Mouse (Mus musculus) kidney, embryonic 14.5 days (tissue): Measurements from ENCODE around the gene Rcn3. TPM values are rescaled to one million over a fixed set of nuclear protein-coding genes. Genes with fewer than 3 reads are reported as not detected.
A peak's percentile ranks its signal among the peaks of the same experiment; 100 is the strongest.

Experiments used
- ATAC-seq: fragments of 200-750 bp; cut with Nextera tagmentation; 2 replicates; pipeline ENCODE4 v1.8.0; 2017; ENCODE audit warnings: moderate number of reproducible peaks, mild to moderate bottlenecking, moderate TSS enrichment, moderate library complexity; ENCODE audit not compliant: low FRiP score, low TSS enrichment
- H3K27ac ChIP-seq: fragments of 300-500 bp; sonication (generic); 2 replicates; pipeline ENCODE4 v1.5.1; 2014; ENCODE audit warnings: low read depth, mild to moderate bottlenecking, low read length, moderate library complexity, mixed read lengths
- H3K27me3 ChIP-seq: fragments of 300-500 bp; sonication (generic); 2 replicates; pipeline ENCODE4 v1.6.1; 2014; ENCODE audit warnings: mild to moderate bottlenecking, low read length; ENCODE audit not compliant: control insufficient read depth, insufficient read depth
- H3K36me3 ChIP-seq: fragments of 300-500 bp; sonication (generic); 2 replicates; pipeline ENCODE4 v1.6.1; 2014; ENCODE audit warnings: low read length, mixed read lengths; ENCODE audit not compliant: control insufficient read depth, insufficient read depth
- H3K4me1 ChIP-seq: fragments of 300-500 bp; sonication (generic); 2 replicates; pipeline ENCODE4 v1.6.1; 2014; ENCODE audit warnings: low read length, mixed read lengths; ENCODE audit not compliant: control insufficient read depth, insufficient read depth
- H3K4me2 ChIP-seq: fragments of 300-500 bp; sonication (generic); replicated peaks from 2 replicates; pipeline ENCODE4 v1.6.1; 2014; ENCODE audit warnings: low read depth, mild to moderate bottlenecking, low read length
- H3K4me3 ChIP-seq: fragments of 300-500 bp; sonication (generic); 2 replicates; pipeline ENCODE4 v1.5.1; 2014; ENCODE audit warnings: mild to moderate bottlenecking, low read length
- H3K9ac ChIP-seq: fragments of 300-500 bp; sonication (generic); 2 replicates; pipeline ENCODE4 v1.6.1; 2014; ENCODE audit warnings: low read depth, mild to moderate bottlenecking, low read length, moderate library complexity
- H3K9me3 ChIP-seq: fragments of 300-500 bp; sonication (generic); 2 replicates; pipeline ENCODE4 v1.6.1; 2016; ENCODE audit warnings: low read length; ENCODE audit not compliant: control insufficient read depth
- WGBS: fragments of 180-500 bp; shearing (Covaris S2); extraction: QIAGEN DNeasy Blood & Tissue Kit; methylation state at CpG from one replicate; pipeline ENCODE4 v1.1.7; 2014; 5-methylcytosine and 5-hydroxymethylcytosine counted together
- polyA plus RNA-seq: library from polyadenylated mRNA; unstranded; fragments of >200 nt; fragmentation: Nextera tagmentation; extraction: Ambion mirVana; gene quantifications from 2 replicates; pipeline ENCODE4 v1.2.1, GENCODE M21; 2014

Rcn3 gene
- polyA plus RNA-seq, 1 experiment from 2014 or later, result 301 TPM

GRCm38 (mm10) chr7:45133446-45134159 lies 41.6 kb upstream of the Rcn3 start:
- Histone ChIP-seq H3K4me2 (no peak overlapping the region), H3K4me1 (peaks cover 11% of the 10 kb centered on the region; the same call in 1 of the 2 replicates), H3K27ac (no peak overlapping the region), H3K27me3 (0 out of 2 replicates have a peak, but pooled peaks cover 6% of the 10 kb centered on the region), H3K36me3 (no peaks in the 10 kb centered on the region), H3K4me3 (no peak overlapping the region), H3K9ac (no peak overlapping the region), H3K9me3 (no peaks in the 10 kb centered on the region)
- WGBS, result 77% methylated on average over 8 of the region's 8 CpGs
- ATAC-seq, result no peak

- no peaks in the 10 kb centered on the region for H3K27me3 ChIP-seq
- WGBS, result 76% methylated on average over 11 of the region's 11 CpGs
- peaks cover 15% of the 10 kb centered on the region for H3K4me1 ChIP-seq
- H3K9ac ChIP-seq, result no peak overlapping the region
- ATAC-seq, result no peak
- no peak overlapping the region for H3K4me2 ChIP-seq
- peaks cover 8% of the 10 kb centered on the region for H3K36me3 ChIP-seq
- no peak overlapping the region for H3K27ac ChIP-seq
- H3K4me3 ChIP-seq, result no peak overlapping the region
- no peaks in the 10 kb centered on the region for H3K9me3 ChIP-seq
Measured at GRCm38 (mm10) chr7:45131850-45132249, 39.8 kb upstream of the Rcn3 start.

- Histone ChIP-seq H3K4me3 (peak overlapping the region; percentile 99), H3K9me3 (no peaks in the 10 kb centered on the region), H3K36me3 (peaks cover 27% of the 10 kb centered on the region), H3K27ac (peak overlapping the region; percentile 93; the same call in 1 of the 2 replicates), H3K27me3 (no peaks in the 10 kb centered on the region), H3K9ac (peak overlapping the region; percentile 100; the same call in 1 of the 2 replicates), H3K4me1 (peaks cover 25% of the 10 kb centered on the region), H3K4me2 (peak overlapping the region; percentile 64)
- 46% methylated on average over 15 of the region's 15 CpGs for WGBS
- no peak for ATAC-seq
Measured at GRCm38 (mm10) chr7:45129776-45130512, 37.9 kb upstream of the Rcn3 start.

- peak overlapping the region; percentile 100 for H3K9ac ChIP-seq
- peak overlapping the region; percentile 64 for H3K4me2 ChIP-seq
- H3K9me3 ChIP-seq, result no peaks in the 10 kb centered on the region
- 2% methylated on average over 17 of the region's 17 CpGs for WGBS
- peak overlapping the region; percentile 99 for H3K4me3 ChIP-seq
- ATAC-seq, result no peak
- H3K27ac ChIP-seq, result peak overlapping the region; percentile 93
- H3K36me3 ChIP-seq, result peaks cover 27% of the 10 kb centered on the region
- H3K4me1 ChIP-seq, result peaks cover 23% of the 10 kb centered on the region
- no peaks in the 10 kb centered on the region for H3K27me3 ChIP-seq
Measured at GRCm38 (mm10) chr7:45129318-45129717, 37.3 kb upstream of the Rcn3 start.

- peak; percentile 95 for ATAC-seq
- Histone ChIP-seq H3K27me3 (no peaks in the 10 kb centered on the region), H3K4me1 (peaks cover 22% of the 10 kb centered on the region), H3K4me2 (peak within 1 kb of the TSS; percentile 94), H3K9ac (peak within 1 kb of the TSS; percentile 100), H3K27ac (peak within 1 kb of the TSS; percentile 95), H3K36me3 (peaks cover 27% of the 10 kb centered on the region), H3K4me3 (peak within 1 kb of the TSS; percentile 99), H3K9me3 (no peaks in the 10 kb centered on the region)
- WGBS, result 0% methylated on average over 48 of the region's 48 CpGs
Measured at GRCm38 (mm10) chr7:45128624-45129246, 36.7 kb upstream of the Rcn3 start, which contains the start of gene Rpl13a. Rpl13a (minus strand) TSS chr7:45128761.

GRCm38 (mm10) chr7:45127700-45128224 lies 35.7 kb upstream of the Rcn3 start:
- under 1% methylated on average over 6 of the region's 6 CpGs for WGBS
- no peaks in the 10 kb centered on the region for H3K9me3 ChIP-seq
- H3K36me3 ChIP-seq, result peaks cover 32% of the 10 kb centered on the region

GRCm38 (mm10) chr7:45126844-45127699 lies 35.1 kb upstream of the Rcn3 start:
- H3K9ac ChIP-seq, result peak overlapping the region; percentile 100
- H3K4me1 ChIP-seq, result peaks cover 35% of the 10 kb centered on the region
- peaks cover 39% of the 10 kb centered on the region for H3K36me3 ChIP-seq
- no peak for ATAC-seq
- H3K9me3 ChIP-seq, result no peaks in the 10 kb centered on the region
- H3K4me2 ChIP-seq, result peak overlapping the region; percentile 94
- H3K27me3 ChIP-seq, result no peaks in the 10 kb centered on the region
- peak overlapping the region; percentile 99 for H3K4me3 ChIP-seq
- 39% methylated on average over 21 of the region's 21 CpGs for WGBS
- H3K27ac ChIP-seq, result peak overlapping the region; percentile 95

More at GRCm38 (mm10) chr7:45127700-45128224, 35.7 kb upstream of the Rcn3 start:
- Histone ChIP-seq H3K27me3 (no peaks in the 10 kb centered on the region), H3K9ac (peak overlapping the region; percentile 100), H3K4me3 (peak overlapping the region; percentile 99), H3K4me2 (peak overlapping the region; percentile 94), H3K4me1 (peaks cover 28% of the 10 kb centered on the region), H3K27ac (peak overlapping the region; percentile 95)
- ATAC-seq, result no peak
